Mouse (Mus musculus) testis, postnatal 10 days (tissue): ENCODE results near the gene Pde6d.

Experiments used
- DNase-seq: peaks from one replicate; pipeline ENCODE4 v3.0.0; 2021; ENCODE audit warnings: low spot score

Pde6d gene

DNA sequence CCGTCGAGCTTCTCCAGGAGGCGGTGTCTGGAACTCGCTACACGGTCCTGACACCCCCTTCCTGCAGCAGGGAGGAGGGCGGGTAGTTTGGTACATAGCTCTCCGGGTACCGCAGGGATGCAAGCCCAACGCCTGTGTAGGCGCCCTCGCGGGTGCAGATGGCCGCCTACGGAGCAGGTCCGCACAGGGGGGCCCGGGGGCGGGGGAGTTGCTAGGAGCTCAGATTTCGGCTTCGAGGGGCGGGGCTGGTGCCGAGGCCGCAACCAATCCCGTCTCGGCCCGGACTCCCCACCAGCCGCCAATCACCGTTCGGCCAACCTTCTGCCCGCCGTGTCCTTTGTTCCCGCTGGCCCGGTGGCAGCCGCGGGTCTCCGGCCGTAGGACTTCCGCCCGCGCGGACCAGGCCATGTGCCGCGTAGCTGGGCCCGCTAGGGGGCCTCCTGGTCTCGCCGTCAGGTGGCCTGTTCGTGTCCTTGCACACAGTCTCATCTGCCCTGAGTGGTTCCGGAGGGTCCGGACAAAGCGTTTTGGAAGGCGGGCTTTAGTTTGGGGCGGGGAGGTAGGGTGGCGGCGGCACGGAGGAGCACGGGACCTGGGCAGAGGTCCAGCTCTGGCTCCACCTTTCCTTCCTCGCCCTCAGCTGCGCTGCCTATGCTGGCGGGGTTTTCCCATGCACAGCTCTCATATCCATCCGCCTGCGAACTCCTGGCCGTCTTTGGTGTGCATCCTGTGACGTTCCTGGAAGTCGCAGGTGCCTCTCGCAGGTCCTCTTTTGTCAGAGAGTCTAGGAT lies 78.3 kb downstream of the Pde6d start:
- peak; percentile 97 for DNase-seq

DNA sequence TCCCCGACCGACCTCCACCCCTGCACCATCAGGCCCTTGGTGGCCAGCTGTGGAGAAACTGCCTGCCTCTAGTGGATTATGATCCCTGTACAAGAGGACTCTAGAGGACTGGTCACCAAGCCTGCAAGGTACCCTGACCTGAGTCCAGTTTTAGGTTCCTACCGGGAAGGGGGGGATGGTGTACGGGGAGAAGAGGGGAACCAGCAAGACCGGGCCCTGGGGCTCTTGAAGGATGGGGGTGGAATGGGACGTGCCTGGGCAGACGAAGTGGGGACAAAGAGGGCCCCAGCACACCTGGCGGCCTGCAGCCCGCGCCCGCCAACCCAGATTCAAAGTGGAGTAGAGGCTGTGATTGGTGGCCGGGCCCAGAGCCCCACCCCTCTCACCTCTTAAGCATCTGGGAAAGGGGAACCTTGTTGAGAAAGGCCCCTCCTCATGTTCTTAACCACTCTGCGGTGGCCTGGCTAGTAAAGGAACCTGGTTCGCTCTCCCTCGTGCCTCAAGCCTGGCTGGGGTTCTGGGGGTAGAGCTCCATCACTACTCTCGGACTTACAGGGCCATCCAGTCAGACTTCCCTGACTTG lies 79.2 kb downstream of the Pde6d start:
- peak; percentile 53 for DNase-seq

DNA sequence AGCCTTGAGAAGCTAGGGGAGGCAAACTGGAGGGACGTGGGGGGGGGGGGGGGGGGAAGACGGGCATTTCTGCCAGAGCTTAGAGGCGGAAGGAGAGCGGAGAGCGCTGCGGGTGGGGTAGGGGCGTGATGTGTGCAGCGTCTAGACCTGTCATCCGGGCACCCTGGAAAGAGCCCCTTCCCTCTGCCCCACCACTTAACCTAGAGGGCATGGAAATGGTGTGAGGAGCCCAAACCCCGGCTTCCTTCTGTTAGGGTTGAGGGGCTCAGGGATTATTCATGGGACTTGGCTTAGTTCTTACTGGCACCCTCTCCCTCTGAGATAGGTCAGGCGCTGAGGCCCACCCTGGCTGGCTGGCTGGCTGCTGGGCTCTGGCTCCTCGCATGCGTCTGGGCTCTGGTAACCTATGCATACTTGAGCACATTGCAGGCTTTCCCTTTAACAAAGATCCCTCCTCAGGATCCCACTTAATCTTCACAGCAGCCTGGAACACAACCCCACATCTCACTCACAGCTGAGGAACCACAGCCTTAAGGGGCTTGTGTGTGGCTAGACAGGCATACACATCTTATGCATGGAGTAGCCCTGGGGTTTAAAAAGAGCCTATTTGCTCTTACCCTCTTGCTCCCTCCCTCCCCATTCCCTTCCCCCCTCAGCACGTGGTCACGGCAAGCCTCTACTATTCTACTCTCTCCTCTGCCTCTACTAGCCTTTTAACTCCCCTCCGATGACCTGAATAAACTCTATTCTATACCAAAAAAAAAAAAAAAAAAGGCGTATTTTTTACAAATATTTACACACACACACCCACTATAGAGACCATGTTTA lies 80.0 kb downstream of the Pde6d start:
- peak; percentile 41 for DNase-seq

DNA sequence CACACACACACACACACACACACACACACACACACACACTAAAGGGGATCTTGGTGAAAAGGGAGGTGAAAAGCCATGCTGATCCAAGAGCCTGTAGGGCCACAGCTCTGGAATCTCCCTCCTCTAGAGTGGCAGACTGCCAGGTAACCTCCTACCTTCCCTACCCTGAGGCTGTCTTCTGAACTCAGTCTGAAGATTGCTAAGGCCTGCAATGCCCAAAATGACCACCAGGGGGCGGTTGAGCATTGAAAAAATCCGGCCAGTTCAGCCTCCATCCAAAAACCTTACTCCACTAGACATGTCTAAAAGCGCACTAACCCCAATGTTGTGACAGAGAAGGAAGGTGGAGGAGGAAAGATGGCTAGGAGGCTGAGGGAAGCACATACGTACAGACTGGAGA lies 80.9 kb downstream of the Pde6d start:
- peak; percentile 97 for DNase-seq

DNA sequence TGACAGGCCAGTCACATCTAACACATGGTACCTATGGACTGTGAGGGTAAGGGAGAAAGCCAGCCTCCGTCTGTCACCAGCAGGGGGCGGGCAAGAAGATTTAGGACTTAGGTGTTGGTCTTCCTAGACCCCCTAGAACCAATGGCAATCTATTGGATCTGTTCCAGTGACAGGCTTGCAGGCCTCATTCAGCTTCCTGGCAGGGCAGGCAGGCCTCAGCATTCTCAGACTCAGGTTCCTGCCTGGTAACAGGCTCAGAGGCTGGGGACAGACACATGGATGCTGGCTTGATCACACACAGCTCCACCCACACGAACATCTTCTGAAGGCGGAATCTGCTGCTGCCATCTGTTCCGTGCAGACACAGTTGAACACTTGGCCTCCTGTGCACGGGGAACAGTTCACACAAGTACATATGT lies 81.3 kb downstream of the Pde6d start:
- peak; percentile 81 for DNase-seq

DNA sequence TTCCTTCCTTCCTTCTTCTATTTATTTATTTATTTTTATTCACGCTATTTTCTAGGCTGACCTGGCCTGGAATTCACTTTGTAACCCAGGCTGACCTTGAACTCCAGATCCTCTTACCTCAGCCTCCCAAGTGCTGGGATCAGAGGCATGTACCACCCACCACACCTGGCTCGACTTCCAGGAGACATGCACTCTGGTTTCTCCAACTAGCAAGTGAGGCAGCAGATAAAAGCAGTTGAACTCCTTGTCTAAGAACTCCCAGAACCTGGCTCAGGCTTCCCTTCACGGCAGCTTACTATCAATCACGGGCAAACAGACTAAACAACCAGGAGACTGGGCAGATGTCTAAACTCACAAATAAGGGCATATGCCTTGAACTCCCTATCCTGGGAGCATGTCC lies 81.7 kb downstream of the Pde6d start:
- peak; percentile 34 for DNase-seq

DNA sequence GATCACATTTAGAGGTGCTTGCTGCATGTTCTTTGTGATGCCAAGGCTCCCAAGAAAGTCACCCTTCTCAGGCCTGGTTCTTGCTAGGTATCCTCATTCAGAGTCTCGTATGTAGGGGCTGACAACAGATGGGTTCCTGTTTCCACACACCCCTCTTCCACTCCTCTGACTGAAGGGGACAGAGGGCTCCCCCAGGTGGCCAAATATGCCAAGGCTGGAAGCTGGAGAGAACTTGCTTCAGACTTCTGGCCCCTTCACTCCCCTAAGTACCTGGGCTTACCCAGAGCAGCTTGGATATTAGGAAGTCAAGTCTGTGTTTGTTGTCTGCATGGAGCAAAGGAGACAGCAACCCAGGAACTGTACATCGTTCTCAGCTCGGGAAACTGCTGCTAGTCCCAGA lies 82.5 kb downstream of the Pde6d start:
- peak; percentile 83 for DNase-seq

DNA sequence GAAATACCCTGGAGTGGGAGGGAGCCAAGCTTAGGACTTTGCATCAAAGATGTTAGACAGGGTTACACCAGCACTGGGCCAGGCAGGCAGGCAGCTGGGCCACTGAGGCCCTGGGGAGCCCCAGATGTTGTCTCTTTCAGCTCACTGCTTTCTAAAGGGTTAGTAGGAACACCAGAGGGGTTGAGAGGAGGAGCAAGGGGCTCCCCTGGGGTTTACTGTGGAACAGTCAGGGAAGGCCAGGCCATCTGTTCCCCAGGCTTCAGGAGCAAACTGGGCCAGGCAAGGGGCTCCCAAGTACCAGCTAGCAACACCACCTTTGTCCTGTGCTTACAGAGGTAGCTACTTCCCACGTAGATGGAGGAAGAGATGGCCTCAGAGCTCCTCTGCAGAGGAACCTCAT lies 83.8 kb downstream of the Pde6d start:
- no peak for DNase-seq

DNA sequence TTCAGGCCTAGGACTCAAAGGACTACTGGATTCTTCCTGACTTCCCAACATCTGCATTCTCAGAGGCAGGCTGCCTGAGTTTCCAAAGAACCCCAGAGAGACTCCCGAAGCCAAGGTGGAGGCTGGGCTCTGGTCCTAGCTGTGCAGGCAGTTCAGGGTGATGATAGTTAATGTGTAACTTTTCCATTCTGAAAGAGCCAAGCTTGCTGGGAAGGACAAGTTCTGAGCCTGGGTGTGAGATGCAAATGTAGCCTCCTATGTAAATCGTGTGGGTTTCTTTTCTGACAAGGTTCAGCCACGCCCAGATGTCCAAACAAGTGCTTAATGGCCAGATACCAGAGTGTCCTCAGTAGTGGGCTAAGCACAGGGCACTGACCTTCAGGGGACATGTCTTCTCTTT lies 84.4 kb downstream of the Pde6d start:
- peak; percentile 42 for DNase-seq

DNA sequence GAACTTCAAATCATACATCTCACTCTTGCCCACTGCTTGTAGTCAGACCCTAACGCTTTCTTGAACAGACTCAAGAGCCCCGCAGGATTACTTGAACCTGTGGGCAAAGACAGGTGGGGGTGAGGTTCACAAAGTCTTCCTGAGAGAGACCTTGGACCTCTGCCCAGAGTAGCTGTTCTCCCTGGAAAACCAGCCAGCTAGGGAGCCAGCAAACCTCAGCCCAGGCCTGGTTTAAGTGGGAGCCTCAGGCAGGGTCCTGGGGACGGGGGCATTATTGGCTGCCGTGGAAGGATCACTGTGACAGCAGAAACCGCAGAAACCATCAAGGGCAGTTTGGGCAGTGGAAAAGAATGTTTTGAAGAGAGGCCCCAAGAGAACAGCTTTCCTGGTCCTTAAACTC lies 85.1 kb downstream of the Pde6d start:
- DNase-seq: peak; percentile 66

DNA sequence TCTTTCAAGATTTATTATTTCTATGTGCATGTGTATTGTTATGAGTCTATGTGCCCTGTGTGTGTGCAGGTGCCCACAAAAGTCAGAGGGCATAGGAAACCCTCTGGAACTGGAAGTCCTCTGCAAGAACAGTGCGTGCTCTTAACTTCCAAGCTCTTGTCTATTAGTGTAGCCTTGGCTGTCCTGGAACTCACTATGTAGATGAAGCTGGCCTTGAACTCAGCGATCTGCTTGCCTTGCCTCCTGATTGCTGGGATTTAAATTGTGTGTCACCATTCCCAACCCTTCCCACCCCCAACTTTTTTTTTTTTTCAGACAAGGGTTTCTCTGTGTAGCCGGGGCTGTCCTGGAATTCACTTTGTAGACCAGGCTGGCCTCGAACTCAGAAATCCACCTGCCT lies 86.1 kb downstream of the Pde6d start:
- DNase-seq: no peak

DNA sequence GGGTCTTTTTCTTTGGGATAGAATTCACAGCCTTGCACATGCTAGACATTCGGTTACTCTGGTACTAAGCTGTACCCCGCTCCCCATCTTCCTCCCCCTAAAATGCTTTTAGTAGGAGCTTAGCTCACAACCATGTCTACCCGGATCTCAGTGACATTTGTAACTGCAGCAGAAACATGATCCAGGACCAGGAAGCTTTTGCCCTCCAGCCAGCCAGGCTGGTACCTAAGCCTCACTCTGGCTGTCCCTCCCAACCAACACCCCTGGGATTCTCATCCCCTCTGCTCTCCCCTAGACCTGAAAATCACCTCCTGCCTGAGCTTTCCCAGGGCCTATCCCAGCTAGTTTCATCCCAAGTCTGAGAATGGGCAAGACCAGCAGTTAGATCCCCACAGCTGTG lies 88.6 kb downstream of the Pde6d start:
- no peak for DNase-seq
